Mouse (Mus musculus) G1E-ER4 (cell line): ENCODE results near the gene Ngdn. TPM values are rescaled to one million over a fixed set of nuclear protein-coding genes. Genes with fewer than 3 reads are reported as not detected.

ENCODE experiments used
- GATA1 ChIP-seq: IDR thresholded peaks from one replicate; pipeline ENCODE4 v1.8.0; 2012; ENCODE audit warnings: low read length, inconsistent platforms
- polyA plus RNA-seq: library from polyadenylated mRNA; stranded (reverse); fragments of >175 nt; gene quantifications from 2 replicates; pipeline ENCODE4 v1.2.3, GENCODE M21; 2012

The Ngdn gene
- polyA plus RNA-seq, 1 experiment, result 43.5 TPM

- no peak for TF ChIP-seq GATA1
These were observed 485 bp downstream of the Ngdn start for GRCm38 (mm10) chr14:55015767-55016111.

- TF ChIP-seq GATA1, result no peak
These were observed 1.6 kb downstream of the Ngdn start for GRCm38 (mm10) chr14:55016876-55017275.

GRCm38 (mm10) chr14:55020394-55020793 lies 5.1 kb downstream of the Ngdn start:
- no peak for TF ChIP-seq GATA1

- no peak for TF ChIP-seq GATA1
These were observed 7.8 kb downstream of the Ngdn start for GRCm38 (mm10) chr14:55023011-55023410.

GRCm38 (mm10) chr14:55024236-55024635 lies 9.0 kb downstream of the Ngdn start:
- TF ChIP-seq GATA1, result no peak

- TF ChIP-seq GATA1, result no peak
These were observed 10.3 kb downstream of the Ngdn start for GRCm38 (mm10) chr14:55025527-55025926.

GRCm38 (mm10) chr14:55027251-55027650 lies 12.0 kb downstream of the Ngdn start:
- no peak for TF ChIP-seq GATA1

- no peak for TF ChIP-seq GATA1
These were observed 12.4 kb downstream of the Ngdn start for GRCm38 (mm10) chr14:55027653-55028052.

- TF ChIP-seq GATA1, result no peak
These were observed 13.1 kb downstream of the Ngdn start for GRCm38 (mm10) chr14:55028333-55028835.

- TF ChIP-seq GATA1, result no peak
These were observed 13.9 kb downstream of the Ngdn start for GRCm38 (mm10) chr14:55029034-55029698.

- TF ChIP-seq GATA1, result no peak
These were observed 17.5 kb downstream of the Ngdn start for GRCm38 (mm10) chr14:55032695-55033225.

GRCm38 (mm10) chr14:55047971-55048531 lies 32.8 kb downstream of the Ngdn start:
- no peak for TF ChIP-seq GATA1

- no peak for TF ChIP-seq GATA1
These were observed 37.2 kb downstream of the Ngdn start for GRCm38 (mm10) chr14:55052496-55052895.

- TF ChIP-seq GATA1, result no peak
These were observed 37.8 kb downstream of the Ngdn start for GRCm38 (mm10) chr14:55053050-55053449.

GRCm38 (mm10) chr14:55053708-55054190 lies 38.5 kb downstream of the Ngdn start:
- no peak for TF ChIP-seq GATA1

- no peak for TF ChIP-seq GATA1
These were observed 39.0 kb downstream of the Ngdn start for GRCm38 (mm10) chr14:55054191-55054749.
